Mouse (Mus musculus) ES-Bruce4 (cell line): ENCODE measurements around the gene Nxpe5. TPM values are rescaled to one million over a fixed set of nuclear protein-coding genes. Genes with fewer than 3 reads are reported as not detected.

Experiments used
- H3K27ac ChIP-seq: 2 replicates; pipeline ENCODE4 v1.5.1; 2012; ENCODE audit warnings: low read length, inconsistent platforms; ENCODE audit not compliant: insufficient read depth
- H3K27me3 ChIP-seq: 2 replicates; pipeline ENCODE4 v1.6.1; 2012; ENCODE audit warnings: mild to moderate bottlenecking, low read length, inconsistent platforms; ENCODE audit not compliant: control insufficient read depth, poor library complexity, insufficient read depth, severe bottlenecking
- H3K36me3 ChIP-seq: 2 replicates; pipeline ENCODE4 v1.6.1; 2012; ENCODE audit warnings: inconsistent platforms, mild to moderate bottlenecking, low read length, moderate library complexity; ENCODE audit not compliant: control insufficient read depth, poor library complexity, insufficient read depth, severe bottlenecking
- H3K4me1 ChIP-seq: one replicate; pipeline ENCODE4 v1.8.1; 2011; ENCODE audit warnings: low read length; ENCODE audit not compliant: control insufficient read depth, insufficient read depth
- H3K4me3 ChIP-seq: 2 replicates; pipeline ENCODE4 v1.5.1; 2011; ENCODE audit warnings: low read depth, mild to moderate bottlenecking, low read length
- H3K9ac ChIP-seq: 2 replicates; pipeline ENCODE4 v1.6.1; 2012; ENCODE audit warnings: low read depth, mild to moderate bottlenecking, inconsistent platforms; ENCODE audit not compliant: poor library complexity, severe bottlenecking
- H3K9me3 ChIP-seq: replicated peaks from 2 replicates; pipeline ENCODE4 v1.6.1; 2012; ENCODE audit warnings: mild to moderate bottlenecking, low read length, inconsistent platforms; ENCODE audit not compliant: control insufficient read depth, poor library complexity, insufficient read depth, severe bottlenecking
- CTCF ChIP-seq: IDR thresholded peaks from one replicate; pipeline ENCODE4 v1.8.1; 2011; ENCODE audit warnings: low read depth, low read length
- EP300 ChIP-seq: IDR thresholded peaks from 2 replicates; pipeline ENCODE4 v1.6.1; 2011; ENCODE audit warnings: low read depth, low read length; ENCODE audit not compliant: insufficient read depth
- POLR2A ChIP-seq: IDR thresholded peaks from one replicate; pipeline ENCODE4 v1.8.1; 2011; ENCODE audit warnings: low read length; ENCODE audit not compliant: insufficient read depth
- polyA plus RNA-seq: library from polyadenylated mRNA; stranded (reverse); fragments of >200 nt; gene quantifications from 2 replicates; pipeline ENCODE4 v1.2.4, GENCODE M21; 2011; ENCODE audit warnings: low read depth; ENCODE audit not compliant: missing spikeins, insufficient read depth, insufficient read length

The Nxpe5 gene
- polyA plus RNA-seq = not detected in 2 replicates

DNA sequence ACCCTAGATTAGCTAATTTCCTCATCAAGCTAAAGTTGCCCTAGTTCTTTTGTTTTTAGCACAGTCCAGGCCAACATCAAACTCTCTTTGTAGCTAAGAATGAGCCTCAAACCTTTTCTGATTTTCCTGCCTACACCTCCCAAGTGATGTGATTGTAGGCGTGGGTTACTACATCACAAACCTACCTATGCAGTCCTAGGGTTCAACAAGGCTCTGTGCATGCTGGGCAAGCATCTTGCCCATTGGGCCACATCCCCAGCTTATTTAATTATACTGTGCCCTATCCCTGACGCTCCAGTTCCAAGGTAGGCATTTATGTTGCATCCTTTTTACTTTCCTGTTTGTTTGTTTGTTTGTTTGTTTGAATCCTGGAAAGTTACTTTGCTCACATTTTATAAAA, at the start of gene Nxpe5:
TSS of gene Nxpe5 (plus strand) at position 199 of the 400 bp plus-strand sequence.
- no peaks in the 10 kb centered on the region for H3K4me1 ChIP-seq
- H3K27ac ChIP-seq = no peak within 1 kb of the TSS
- H3K36me3 ChIP-seq = no peaks in the 10 kb centered on the region
- no peak within 1 kb of the TSS for H3K9ac ChIP-seq
- H3K9me3 ChIP-seq = no peaks in the 10 kb centered on the region
- no peaks in the 10 kb centered on the region for H3K27me3 ChIP-seq
- no peak for TF ChIP-seq EP300
- TF ChIP-seq CTCF = no peak
- TF ChIP-seq POLR2A = no peak
- no peak within 1 kb of the TSS for H3K4me3 ChIP-seq

DNA sequence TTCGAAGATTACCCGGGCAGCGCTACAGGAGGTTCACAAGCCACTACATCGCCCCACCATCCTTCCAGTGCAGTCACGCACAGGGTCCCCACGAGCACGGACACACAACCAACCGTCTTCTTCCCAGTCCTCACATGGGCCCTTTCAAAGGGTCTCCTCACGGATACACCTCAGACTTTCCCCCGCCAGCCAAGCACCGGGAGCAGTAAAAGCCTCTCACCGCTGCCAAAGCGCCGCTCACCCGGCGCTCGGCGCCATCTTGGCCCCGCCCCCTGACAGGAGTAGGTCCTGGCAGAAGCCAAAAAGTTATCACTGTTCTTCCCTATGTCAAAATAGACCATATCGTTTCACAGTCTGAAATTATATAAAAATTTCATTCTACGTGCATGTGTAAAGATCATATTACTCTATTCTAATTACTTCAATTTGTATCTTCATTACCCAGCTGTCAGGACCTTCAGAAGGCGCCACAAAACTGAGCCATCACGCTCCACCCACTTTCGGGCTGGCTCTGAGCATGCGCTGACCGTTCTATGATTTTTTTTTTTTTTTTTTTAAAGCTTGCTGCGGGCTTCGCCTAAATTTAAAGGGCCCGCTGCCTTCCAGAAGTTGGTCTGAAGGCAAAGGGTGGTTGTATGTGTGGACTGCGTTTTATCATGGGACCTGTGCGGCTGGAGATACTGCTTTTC, 38.6 kb upstream of the Nxpe5 start, which contains the start of the genes Taf6 and Cnpy4:
TSS of gene Taf6 (minus strand) at position 502 of the 689 bp plus-strand sequence.
TSS of gene Cnpy4 (plus strand) at position 536 of the 689 bp plus-strand sequence.
- Histone ChIP-seq H3K9ac (peak within 1 kb of the TSS; percentile 71), H3K27ac (peak within 1 kb of the TSS; percentile 2; the same call in 1 of the 2 replicates), H3K36me3 (peaks cover 10% of the 10 kb centered on the region), H3K27me3 (no peaks in the 10 kb centered on the region), H3K4me1 (no peaks in the 10 kb centered on the region), H3K9me3 (no peaks in the 10 kb centered on the region), H3K4me3 (peak within 1 kb of the TSS; percentile 95)
- TF ChIP-seq POLR2A = peak; percentile 85
- TF ChIP-seq CTCF = no peak

DNA sequence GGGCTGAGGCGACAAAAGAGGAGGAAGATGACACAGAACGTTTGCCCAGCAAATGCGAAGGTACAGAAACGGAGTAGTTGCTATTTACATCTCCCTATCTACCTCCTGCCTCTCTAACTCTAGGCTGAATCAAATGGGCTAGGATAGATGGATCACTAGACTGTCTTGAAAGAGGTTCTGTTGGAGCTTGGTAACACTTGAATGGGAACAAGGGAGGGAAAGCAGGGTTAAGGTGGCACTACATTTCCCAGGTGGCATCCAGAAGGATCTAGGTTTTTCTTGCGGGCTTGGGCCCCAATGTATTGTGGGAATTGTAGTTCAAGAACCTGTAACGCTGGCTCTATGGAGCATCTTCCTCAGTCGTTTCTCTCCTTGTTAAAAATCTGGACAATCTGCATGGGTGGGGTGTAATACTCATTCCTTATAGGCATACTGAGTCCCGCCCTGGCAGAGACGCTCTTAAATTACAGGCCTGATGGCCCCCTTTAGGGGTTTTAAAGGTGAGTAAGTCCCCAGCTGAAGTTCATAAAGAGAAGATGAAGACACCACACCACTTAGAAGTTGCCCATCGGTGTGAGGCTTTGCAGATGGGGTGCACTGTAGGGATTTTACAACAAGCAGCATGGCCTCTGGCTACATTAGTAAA, 37.9 kb upstream of the Nxpe5 start:
- H3K27ac ChIP-seq = peak overlapping the region; percentile 2; the same call in 1 of the 2 replicates
- peaks cover 5% of the 10 kb centered on the region; the same call in 1 of the 2 replicates for H3K36me3 ChIP-seq
- H3K4me3 ChIP-seq = peak overlapping the region; percentile 95
- TF ChIP-seq POLR2A = no peak
- no peak for TF ChIP-seq CTCF
- TF ChIP-seq EP300 = no peak
- H3K9ac ChIP-seq = peak overlapping the region; percentile 71
- H3K4me1 ChIP-seq = no peaks in the 10 kb centered on the region
- no peaks in the 10 kb centered on the region for H3K9me3 ChIP-seq
- H3K27me3 ChIP-seq = no peaks in the 10 kb centered on the region

DNA sequence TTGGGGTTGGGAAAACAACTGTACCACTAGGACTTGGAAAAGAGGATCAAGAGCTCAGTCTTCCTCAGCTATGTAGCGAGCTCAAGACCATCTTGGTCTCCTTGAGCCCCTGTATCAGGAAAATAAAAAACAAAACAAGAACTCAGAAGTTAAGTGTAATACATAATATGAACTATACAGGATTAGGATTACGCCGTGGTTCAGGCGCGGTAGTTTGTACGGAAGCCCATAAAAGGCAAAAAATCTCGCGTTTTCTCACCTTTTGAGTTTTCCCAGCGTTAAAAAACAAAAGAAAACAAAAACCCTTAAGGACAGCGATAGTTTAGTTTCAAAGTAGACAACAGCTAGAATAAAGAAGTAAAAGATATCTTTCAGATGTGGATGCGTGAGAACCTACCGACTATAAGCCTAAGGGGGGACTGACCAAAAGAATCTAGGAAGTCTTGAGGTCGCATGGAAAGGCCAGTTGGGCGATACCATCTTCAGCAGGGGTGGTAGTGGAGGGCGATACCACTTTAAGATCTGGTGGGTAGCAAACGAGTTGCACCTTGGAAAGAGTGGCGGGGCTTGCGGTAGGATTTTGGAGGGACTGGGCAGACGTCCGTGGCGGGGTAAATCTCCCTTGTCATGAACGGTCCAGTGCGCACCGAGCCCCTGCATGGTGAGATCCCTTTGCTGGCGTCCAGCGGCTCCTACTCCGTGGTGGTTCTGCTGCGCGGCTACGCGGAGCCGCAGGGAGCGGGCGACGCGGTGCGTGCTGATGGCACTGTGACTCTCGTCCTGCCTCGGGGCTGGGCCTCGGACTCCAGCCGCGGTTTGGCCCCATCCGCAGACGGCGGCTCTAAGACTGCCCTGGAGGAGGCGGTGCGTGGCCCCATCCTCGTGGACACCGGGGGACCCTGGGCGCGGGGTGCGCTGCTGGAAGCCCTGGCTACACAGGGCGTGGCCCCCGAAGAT, 31.6 kb upstream of the Nxpe5 start, which contains the start of gene Mblac1:
TSS of gene Mblac1 (plus strand) at position 544 of the 957 bp plus-strand sequence.
- TF ChIP-seq EP300 = no peak
- TF ChIP-seq CTCF = no peak
- TF ChIP-seq POLR2A = peak; percentile 12
- Histone ChIP-seq H3K4me1 (no peaks in the 10 kb centered on the region), H3K27me3 (no peaks in the 10 kb centered on the region)

DNA sequence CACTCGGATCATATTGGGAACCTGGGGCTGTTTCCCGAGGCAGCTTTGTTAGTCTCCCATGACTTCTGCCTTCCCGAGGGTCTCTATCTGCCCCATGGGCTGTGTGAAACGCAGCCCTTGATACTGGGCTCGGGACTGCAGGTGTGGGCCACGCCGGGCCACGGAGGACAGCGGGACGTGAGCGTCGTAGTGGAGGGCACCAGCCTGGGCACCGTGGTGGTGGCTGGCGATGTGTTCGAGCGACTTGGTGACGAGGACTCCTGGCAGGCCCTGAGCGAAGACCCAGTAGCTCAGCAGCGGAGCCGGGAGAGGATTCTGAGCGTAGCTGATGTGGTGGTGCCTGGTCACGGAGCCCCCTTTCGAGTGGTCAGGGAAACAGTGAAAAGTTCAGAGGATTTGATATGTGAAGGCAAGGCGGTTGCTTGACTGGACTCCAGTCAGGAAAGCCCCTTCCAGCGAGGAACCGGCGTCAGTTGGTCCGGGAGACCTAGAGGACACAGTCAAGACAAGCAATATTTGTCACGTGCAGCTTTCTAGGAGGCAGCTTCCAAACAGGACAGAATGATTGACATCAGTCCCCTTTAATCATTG, 30.8 kb upstream of the Nxpe5 start:
- Histone ChIP-seq H3K27me3 (no peaks in the 10 kb centered on the region), H3K9ac (peak overlapping the region; percentile 63), H3K27ac (no peak overlapping the region), H3K9me3 (no peaks in the 10 kb centered on the region), H3K4me3 (peak overlapping the region; percentile 74), H3K36me3 (no peaks in the 10 kb centered on the region), H3K4me1 (no peaks in the 10 kb centered on the region)
- TF ChIP-seq POLR2A (no peak), EP300 (no peak), CTCF (no peak)

More for the DNA sequence above, 31.6 kb upstream of the Nxpe5 start, which contains the start of gene Mblac1:
- no peaks in the 10 kb centered on the region for H3K36me3 ChIP-seq
- peak within 1 kb of the TSS; percentile 63 for H3K9ac ChIP-seq
- H3K4me3 ChIP-seq = peak within 1 kb of the TSS; percentile 74
- no peak within 1 kb of the TSS for H3K27ac ChIP-seq
- no peaks in the 10 kb centered on the region for H3K9me3 ChIP-seq
